Mouse (Mus musculus) midbrain, postnatal 0 days (tissue): ENCODE measurements at regions not wholly inside any gene's neighbourhood (a gene's known extent, or its start where the extent isn't known, plus 50 kb on each side); places are given as distances from the start of the nearest gene placed in this dataset.

Experiments used
- ATAC-seq: fragments of 200-750 bp; cut with Nextera tagmentation; 2 replicates; pipeline ENCODE4 v1.8.0; 2017; ENCODE audit warnings: moderate number of reproducible peaks, mild to moderate bottlenecking, moderate TSS enrichment, moderate library complexity; ENCODE audit not compliant: low FRiP score
- DNase-seq: peaks from one replicate; pipeline ENCODE4 v3.0.0-alpha.2; 2015; ENCODE audit warnings: low spot score
- H3K27ac ChIP-seq: fragments of 300-500 bp; sonication (generic); 2 replicates; pipeline ENCODE4 v1.5.1; 2014; ENCODE audit warnings: low read depth, mild to moderate bottlenecking, low read length, mixed read lengths
- H3K27me3 ChIP-seq: fragments of 300-500 bp; sonication (generic); 2 replicates; pipeline ENCODE4 v1.6.1; 2014; ENCODE audit warnings: low read length, control low read depth, mixed read lengths; ENCODE audit not compliant: insufficient read depth
- H3K36me3 ChIP-seq: fragments of 300-500 bp; sonication (generic); 2 replicates; pipeline ENCODE4 v1.6.1; 2014; ENCODE audit warnings: low read length, control low read depth, mixed read lengths; ENCODE audit not compliant: insufficient read depth
- H3K4me1 ChIP-seq: fragments of 300-500 bp; sonication (generic); 2 replicates; pipeline ENCODE4 v1.6.1; 2014; ENCODE audit warnings: mild to moderate bottlenecking, control low read depth, antibody characterized with exemption, low read length, mixed read lengths; ENCODE audit not compliant: insufficient read depth
- H3K4me2 ChIP-seq: fragments of 300-500 bp; sonication (generic); 2 replicates; pipeline ENCODE4 v1.6.1; 2014; ENCODE audit warnings: low read depth, mild to moderate bottlenecking, low read length, mixed read lengths; ENCODE audit not compliant: poor library complexity, severe bottlenecking
- H3K4me3 ChIP-seq: fragments of 300-500 bp; sonication (generic); 2 replicates; pipeline ENCODE4 v1.5.1; 2014; ENCODE audit warnings: low read depth, mild to moderate bottlenecking, low read length, moderate library complexity
- H3K9ac ChIP-seq: fragments of 300-500 bp; sonication (generic); replicated peaks from 2 replicates; pipeline ENCODE4 v1.6.1; 2014; ENCODE audit warnings: mild to moderate bottlenecking, low read length, moderate library complexity, mixed read lengths; ENCODE audit not compliant: poor library complexity, severe bottlenecking
- H3K9me3 ChIP-seq: fragments of 300-500 bp; sonication (generic); 2 replicates; pipeline ENCODE4 v1.6.1; 2016; ENCODE audit warnings: low read length, control low read depth
- CTCF ChIP-seq: IDR thresholded peaks from 2 replicates; pipeline ENCODE4 v1.5.1; 2016; ENCODE audit warnings: antibody characterized with exemption, mild to moderate bottlenecking
- WGBS: fragments of 180-500 bp; shearing (Covaris S2); extraction: QIAGEN DNeasy Blood & Tissue Kit; methylation state at CpG from one replicate; pipeline ENCODE4 v1.1.7; 2014; 5-methylcytosine and 5-hydroxymethylcytosine counted together

DNA sequence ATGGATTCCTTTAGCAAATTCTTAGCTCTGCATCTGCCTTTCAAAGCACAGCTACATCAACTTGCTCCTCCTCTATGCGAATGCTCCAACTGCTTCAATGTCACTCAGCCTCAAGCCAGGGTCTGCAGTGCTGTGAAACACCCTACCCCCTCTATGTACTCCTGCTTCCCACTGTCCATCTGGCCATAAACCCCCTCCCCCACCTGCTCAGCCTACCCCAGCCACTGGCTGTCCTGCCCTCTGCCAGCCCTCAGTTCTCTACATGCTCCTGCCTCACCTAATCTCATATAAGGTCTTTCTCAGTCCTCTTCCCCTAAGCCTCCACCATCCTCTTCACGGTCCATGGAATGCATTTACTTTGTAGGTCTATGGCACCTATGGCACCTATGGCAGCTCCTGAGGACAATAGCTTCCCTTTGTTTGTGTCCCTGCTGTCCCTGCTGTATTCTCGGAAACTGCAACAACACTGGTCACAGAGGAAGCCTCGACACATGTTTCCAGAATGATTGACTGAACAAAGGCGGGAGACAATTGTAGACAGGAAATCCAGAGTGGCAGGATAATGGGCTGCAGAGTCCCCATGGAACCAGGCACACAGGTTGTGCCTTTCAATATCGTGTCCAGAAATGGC is 441.2 kb downstream of the Prdm2 start:
- Histone ChIP-seq H3K4me1 (peaks cover 20% of the 10 kb centered on the region; the same call in 1 of the 2 replicates), H3K4me3 (no peak overlapping the region), H3K27ac (no peak overlapping the region), H3K27me3 (no peaks in the 10 kb centered on the region), H3K4me2 (no peak overlapping the region), H3K9me3 (no peaks in the 10 kb centered on the region), H3K36me3 (no peaks in the 10 kb centered on the region), H3K9ac (no peak overlapping the region)
- TF ChIP-seq CTCF = no peak
- no peak for ATAC-seq
- WGBS = 32% methylated on average over 6 of the region's 6 CpGs
- DNase-seq = no peak

DNA sequence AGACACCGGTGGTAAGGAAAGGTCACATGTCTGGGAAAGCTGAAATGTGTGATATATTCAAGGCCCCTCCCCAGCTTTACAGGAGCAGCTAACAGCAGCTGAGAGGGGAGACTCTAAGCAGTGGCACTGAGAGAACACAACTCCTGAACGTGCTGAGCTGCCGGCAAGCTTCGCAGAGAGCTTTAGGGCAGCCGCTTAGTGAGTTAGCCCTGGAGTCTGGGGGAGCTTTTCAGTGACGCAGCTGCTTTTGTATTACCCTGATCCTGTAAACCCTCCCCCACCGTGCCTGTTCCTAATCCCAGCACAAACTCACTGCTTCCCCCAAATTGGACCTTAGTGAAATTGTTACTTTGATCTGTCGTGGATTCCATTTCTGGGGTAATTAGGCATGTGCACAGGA is 442.6 kb downstream of the Prdm2 start:
- no peaks in the 10 kb centered on the region for H3K36me3 ChIP-seq
- no peak for TF ChIP-seq CTCF
- H3K9ac ChIP-seq = no peak overlapping the region
- H3K4me3 ChIP-seq = no peak overlapping the region
- DNase-seq (no peak), ATAC-seq (no peak)
- peaks cover 20% of the 10 kb centered on the region; the same call in 1 of the 2 replicates for H3K4me1 ChIP-seq
- H3K27ac ChIP-seq = no peak overlapping the region
- no peak overlapping the region for H3K4me2 ChIP-seq
- no peaks in the 10 kb centered on the region for H3K9me3 ChIP-seq
- no peaks in the 10 kb centered on the region for H3K27me3 ChIP-seq
- WGBS = 7% methylated on average over 8 of the region's 8 CpGs

DNA sequence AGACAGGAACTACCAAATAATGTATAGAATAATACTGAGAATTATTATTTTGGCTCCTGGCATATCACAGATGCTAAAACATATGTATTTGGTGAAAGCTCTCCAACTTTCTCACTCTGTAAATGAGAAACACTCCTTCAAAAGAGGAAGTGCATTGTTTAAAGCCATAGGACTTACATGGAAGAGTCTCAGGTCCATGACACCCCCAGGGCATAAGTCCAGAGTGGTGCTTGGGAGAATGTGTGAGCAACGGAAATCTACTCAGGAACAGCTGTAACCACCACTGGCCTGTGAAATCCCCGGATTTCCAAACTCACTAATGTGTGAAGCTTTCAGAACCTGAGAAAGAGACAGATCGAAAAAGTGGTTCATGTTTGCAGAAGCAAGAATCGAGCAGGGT is 445.1 kb downstream of the Prdm2 start:
- no peak for TF ChIP-seq CTCF
- Histone ChIP-seq H3K4me2 (no peak overlapping the region), H3K4me3 (no peak overlapping the region), H3K9ac (no peak overlapping the region), H3K4me1 (peaks cover 6% of the 10 kb centered on the region; the same call in 1 of the 2 replicates), H3K36me3 (no peaks in the 10 kb centered on the region), H3K9me3 (no peaks in the 10 kb centered on the region), H3K27me3 (no peaks in the 10 kb centered on the region), H3K27ac (no peak overlapping the region)
- DNase-seq (no peak), ATAC-seq (no peak)
- 56% methylated on average over 4 of the region's 4 CpGs for WGBS

DNA sequence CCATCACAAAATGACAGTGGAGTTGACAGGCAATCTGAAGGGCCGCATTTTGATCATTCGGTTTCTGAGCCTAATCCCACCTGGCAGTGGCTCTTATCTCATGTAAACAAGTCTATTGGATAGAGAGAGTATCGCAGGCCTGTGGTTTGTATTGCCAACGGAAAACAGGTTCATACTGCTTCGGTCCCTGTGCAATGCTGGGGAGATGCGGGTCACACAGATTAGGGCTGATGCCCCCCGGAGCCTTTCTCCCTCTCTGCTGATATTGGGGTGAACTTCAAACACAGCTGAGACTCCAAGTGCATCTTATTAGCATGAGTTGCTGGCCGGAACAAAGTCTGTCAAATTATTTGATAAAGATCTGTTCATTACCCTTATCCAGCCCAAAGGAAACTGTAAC is 451.2 kb downstream of the Prdm2 start:
- no peak overlapping the region for H3K9ac ChIP-seq
- H3K4me3 ChIP-seq = no peak overlapping the region
- DNase-seq = no peak
- ATAC-seq = no peak
- no peaks in the 10 kb centered on the region for H3K36me3 ChIP-seq
- H3K9me3 ChIP-seq = no peaks in the 10 kb centered on the region
- no peak overlapping the region for H3K4me2 ChIP-seq
- no peaks in the 10 kb centered on the region for H3K4me1 ChIP-seq
- no peak for TF ChIP-seq CTCF
- no peak overlapping the region for H3K27ac ChIP-seq
- WGBS = 58% methylated on average over 8 of the region's 8 CpGs
- no peaks in the 10 kb centered on the region for H3K27me3 ChIP-seq

DNA sequence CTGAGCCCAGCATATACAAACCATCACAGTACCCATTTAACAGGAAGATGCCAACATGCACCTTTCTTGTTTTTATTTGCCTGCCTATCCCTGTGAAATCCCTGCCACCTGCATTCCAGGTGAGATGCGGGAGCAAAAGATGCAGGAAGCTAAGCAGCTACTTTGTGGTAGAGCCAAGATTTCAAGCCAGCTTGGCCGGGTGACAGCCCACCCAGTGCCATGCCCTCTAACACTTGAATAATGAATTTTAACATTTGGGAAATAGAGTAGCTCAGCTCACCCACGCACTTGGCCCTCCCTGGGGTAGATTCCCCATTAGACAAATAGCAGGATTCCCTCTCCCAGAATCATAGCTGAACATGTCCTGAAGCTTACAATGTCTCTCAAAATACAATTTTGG is 454.7 kb downstream of the Prdm2 start:
- Histone ChIP-seq H3K4me3 (no peak overlapping the region), H3K4me1 (no peaks in the 10 kb centered on the region)
- ATAC-seq = no peak

DNA sequence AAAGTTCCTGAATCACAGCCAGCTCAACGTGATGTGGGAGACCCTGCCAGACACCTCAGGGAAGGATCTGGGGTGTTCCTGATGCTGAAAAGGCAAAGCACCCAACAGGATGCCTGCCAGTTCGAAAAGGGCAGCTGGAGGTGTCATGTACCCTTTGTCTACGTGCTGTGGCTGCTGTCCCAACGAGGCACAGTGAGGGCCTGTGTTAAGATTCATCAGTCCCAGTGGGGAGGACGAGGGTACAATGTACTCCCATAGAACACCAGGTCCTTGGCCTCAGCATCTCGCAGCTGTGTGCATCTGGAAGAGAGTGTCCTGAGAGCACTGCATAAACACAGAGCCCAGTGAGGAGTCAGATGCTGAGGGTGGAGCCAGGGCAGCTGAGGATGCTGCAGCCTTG is 456.5 kb downstream of the Prdm2 start:
- H3K9me3 ChIP-seq = no peaks in the 10 kb centered on the region
- DNase-seq (peak; percentile 41), ATAC-seq (no peak)
- no peak overlapping the region for H3K9ac ChIP-seq
- H3K36me3 ChIP-seq = no peaks in the 10 kb centered on the region
- TF ChIP-seq CTCF = no peak
- H3K4me2 ChIP-seq = no peak overlapping the region
- no peak overlapping the region for H3K4me3 ChIP-seq
- no peaks in the 10 kb centered on the region for H3K4me1 ChIP-seq
- WGBS = 53% methylated on average over 6 of the region's 6 CpGs
- H3K27me3 ChIP-seq = no peaks in the 10 kb centered on the region
- H3K27ac ChIP-seq = no peak overlapping the region

More for the DNA sequence above, 454.7 kb downstream of the Prdm2 start:
- no peaks in the 10 kb centered on the region for H3K27me3 ChIP-seq
- WGBS = 86% methylated on average over 3 of the region's 3 CpGs
- DNase-seq = no peak
- H3K36me3 ChIP-seq = no peaks in the 10 kb centered on the region
- H3K9ac ChIP-seq = no peak overlapping the region
- H3K27ac ChIP-seq = no peak overlapping the region
- no peak overlapping the region for H3K4me2 ChIP-seq
- TF ChIP-seq CTCF = no peak
- no peaks in the 10 kb centered on the region for H3K9me3 ChIP-seq
